Mouse (Mus musculus) A20 (cell line): ENCODE data around the gene Pikfyve.

ENCODE experiments used
- DNase-seq: peaks from one replicate; pipeline ENCODE4 v3.0.0-alpha.2; 2011; ENCODE audit warnings: low read depth, low spot score

Pikfyve gene

DNA sequence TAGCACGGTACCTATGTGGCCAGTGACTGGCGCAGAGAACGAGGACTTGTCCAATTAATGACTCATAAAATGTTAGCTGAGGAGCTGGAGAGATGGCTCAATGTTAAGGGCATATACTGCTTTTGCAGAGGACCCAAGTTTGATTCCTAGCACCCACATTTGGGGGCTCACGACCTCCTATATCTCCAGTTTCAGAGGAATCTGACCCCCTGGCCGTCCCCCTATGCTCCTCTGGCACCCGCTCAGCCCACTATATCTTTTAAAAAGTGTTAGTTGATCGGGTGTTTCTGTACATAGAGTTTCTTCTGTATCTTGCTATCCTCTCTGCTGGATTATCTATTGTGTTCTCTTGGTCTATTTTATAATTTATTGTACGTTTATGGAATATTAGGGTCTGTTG, 1.5 kb upstream of the Pikfyve start:
- no peak for DNase-seq

DNA sequence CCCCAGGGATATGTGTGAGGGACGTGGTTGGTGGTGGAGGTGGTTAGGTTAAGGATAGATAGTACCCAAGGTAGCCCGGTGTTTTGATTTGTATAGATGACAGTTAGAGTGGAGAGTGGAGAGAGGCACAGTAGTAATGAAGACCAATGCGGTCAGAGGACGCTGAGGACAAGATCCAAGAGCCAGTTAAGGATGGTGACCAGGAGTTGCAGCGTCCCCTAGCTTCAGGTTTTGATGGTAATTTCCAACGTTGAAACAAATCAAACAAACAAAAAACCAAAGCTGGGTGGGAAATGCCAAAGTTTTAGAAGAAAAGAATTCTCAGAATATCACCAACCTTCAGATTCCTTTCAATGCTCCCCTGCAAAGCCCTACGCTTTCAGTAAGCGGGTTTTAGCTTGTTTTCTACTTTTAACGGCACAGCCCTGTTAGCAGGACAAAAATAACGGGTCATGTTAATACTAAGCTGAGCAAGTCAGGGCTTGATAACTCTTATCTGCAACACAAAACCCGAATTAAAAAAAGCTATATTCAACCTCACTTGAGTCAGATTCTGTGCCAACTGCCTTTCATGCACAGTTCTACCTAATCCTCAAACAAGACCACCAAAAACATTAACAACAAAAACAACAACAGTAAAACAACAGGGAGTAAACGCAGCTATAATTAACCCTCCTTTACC, 818 bp upstream of the Pikfyve start:
- no peak for DNase-seq

DNA sequence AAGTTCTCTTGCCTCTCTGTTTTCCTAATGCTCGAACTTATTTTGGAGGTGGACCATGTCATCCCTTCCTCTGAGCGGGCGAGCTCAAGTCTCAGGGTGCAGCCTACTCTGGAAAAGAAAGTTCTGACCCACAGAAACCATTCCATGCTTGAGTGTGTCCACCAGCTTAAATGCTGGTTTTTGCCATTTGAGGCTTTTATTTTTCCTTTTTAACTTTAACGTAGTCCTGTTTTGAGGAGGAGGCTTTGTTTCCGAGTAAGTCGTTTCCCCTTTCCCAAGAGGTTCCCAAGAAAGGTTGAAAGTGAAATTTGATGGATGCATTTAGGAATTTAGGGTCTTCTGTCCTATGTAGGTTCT, 569 bp downstream of the Pikfyve start:
- no peak for DNase-seq

DNA sequence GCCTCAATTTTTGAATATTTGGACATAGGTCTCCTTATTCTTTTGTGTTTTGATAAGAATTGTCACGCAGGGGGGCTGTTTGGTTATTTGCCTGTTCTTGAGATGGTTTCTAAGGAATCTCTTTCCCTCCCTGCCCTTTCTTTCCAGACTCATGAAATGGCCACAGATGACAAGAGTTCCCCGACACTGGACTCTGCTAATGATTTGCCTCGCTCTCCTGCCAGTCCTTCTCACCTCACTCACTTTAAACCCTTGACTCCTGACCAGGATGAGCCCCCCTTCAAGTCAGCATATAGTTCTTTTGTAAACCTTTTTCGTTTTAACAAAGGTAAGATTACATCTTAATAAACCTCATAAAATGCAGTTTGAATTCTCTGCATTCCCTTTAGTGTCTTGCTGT, 3.7 kb downstream of the Pikfyve start:
- no peak for DNase-seq

DNA sequence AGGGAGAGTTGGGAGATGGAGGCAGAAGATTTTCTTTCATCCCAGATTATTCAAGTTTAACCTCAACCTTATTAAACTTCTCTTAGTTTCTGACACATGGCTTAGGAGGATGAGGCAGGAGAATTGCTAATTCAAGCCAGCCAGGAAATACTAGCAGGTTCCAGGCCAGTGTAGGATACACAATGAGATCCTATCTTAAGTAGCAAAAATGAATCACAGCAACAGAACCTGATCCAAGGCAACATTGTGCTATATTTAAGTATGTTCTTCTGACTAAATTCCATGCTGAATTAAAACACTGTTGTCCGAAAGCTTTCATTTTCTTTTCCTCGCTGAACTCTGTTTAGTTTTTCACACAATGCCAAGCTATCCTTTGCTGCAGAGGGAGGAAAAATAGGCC, 6.7 kb downstream of the Pikfyve start:
- no peak for DNase-seq

DNA sequence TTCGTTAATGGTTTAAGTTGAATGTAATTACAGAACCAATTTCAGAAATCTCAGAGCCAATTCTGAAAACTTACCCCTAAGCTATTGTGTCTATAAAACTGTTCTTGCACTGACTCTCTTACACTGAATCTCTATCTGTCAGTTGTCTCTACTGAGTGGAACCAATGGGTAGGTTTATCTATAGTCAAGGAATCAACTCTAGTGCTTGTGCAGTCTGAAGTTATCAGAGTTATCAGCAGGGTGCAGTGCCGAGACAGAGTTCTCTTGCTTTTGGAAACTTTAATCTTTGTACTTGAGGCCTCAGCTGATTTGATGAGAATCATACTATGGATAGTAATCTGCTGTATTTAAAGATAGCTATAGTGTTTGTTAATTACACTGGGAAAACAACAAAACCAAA, 11.9 kb downstream of the Pikfyve start:
- DNase-seq, result no peak

DNA sequence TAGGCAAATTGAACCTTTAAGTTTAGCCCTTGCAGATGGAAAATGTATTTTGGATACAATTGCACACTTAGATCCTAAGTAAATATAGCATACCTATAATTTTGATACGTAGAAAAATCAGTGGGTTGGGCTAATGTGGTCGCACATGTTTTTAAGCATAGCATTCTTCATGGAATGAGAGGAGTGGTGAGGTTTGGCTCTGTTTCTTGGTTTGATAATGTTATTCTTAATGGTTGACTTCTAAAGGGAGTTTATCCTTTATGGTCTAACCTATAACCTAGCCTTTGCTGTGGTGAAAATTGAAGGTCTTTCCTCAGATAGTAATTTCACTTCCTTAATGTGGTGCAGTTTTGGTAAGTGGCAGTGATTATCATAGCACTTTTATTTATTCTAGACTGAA, 12.4 kb downstream of the Pikfyve start:
- peak; percentile 39 for DNase-seq

DNA sequence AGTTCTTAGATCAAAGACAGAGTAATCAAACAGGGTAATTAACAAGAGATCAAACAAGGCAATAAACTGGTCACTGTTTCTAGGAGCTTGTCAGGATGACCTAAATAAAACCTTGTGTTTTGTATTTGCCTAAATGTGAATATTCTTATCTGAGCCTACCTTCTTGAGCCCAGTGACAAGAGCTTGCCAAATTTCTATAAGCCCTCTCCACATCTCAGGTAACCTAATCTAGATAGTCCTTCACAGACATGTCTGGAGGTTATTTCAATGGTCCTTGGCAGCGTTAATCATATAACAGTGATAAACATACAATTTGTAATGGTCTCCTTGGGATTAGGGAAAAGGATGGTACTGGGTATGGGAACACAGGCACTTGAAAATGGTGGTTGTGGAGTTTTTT, 17.8 kb downstream of the Pikfyve start:
- DNase-seq, result no peak

DNA sequence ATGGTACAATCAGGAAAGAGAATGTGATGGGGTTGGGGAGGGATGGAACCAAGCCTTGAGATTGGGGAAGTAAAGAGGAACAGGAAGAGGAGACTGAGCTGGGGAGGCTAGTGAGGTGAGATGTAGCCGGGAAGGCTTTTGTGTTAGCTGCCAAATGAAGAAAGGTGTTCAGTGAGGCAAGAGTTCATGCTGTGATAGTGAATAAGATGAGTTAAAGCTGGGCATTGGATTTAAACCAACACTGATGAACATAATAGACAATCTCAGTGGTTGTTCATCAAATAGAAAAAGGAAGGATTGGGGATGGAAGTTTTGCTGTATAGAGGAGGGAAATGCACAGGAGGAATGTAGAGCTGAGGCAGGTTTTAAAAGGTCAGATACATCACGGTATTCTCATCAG, 26.7 kb downstream of the Pikfyve start:
- no peak for DNase-seq

DNA sequence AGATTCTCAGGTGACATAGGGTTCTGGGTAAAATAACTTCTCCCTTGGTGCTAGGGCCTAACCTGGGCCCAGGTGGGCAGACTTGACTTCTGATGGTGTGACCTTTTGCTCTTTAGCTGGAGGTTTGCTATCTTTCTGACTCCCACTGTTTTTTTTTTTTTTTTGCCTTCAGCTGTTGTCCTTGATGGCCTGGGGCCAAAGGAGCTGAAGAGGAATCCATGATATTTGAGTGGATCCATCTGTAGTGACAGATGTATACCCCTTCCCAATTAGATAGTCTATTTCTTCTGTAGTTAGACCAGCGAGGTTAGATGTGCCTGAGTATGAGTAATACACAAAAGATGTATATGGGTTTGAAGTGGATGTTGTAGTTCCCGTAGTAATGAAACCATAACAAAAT, 31.1 kb downstream of the Pikfyve start:
- DNase-seq, result no peak

DNA sequence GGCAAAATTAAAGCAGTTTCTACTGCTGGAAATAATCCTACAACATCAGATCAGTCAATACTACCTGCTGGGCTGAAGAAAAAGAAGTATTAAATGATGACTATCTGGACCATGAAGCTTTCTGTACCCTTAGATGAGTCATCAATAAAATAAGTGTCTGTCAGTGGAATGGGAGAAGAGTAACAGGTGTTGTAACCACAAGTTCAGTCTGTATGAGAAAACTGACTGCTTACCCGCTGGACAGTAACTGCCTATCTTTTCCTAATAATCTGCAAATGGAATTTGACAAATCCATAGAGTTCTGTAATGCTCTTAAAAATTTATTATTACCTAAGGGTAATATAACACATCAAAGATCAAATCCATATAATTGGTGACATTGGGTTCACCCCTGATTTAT, 31.5 kb downstream of the Pikfyve start:
- no peak for DNase-seq

DNA sequence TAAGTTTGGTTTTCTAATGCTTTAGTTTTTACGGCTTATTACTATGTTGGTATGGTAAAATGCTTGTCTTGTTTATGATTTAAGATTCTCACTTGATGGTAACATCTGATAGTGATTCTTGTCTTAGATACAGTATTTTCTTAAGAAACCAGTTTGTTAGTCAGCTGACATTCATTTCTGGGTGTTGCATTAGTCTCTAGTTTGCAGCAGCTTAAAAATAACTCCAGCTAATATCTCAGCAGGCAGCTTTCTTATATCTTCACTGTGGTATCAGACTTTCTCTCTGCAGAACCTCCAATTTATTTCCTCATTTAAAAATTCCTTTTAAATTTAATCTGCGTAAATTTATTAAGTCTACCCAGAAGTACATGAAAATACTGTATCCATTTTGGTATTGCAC, 37.2 kb downstream of the Pikfyve start:
- no peak for DNase-seq

DNA sequence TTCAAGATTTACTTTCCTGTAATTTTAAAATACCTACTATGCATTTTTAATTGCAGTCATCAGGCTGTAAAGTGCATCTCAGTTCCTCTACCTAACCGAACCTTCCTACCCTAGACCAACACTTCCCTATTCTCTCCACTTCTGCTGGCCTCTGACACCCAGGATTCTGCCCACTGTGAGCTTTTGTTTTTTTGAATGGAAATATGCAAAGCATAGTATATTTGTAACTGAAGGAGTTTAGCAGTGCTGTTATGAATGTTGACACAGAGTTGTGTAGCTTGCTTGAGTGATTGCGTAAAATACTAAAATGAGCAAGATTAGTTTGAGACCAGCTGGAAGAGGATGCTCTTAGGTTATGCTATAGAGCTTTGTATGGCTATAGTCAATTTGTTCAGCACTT, 41.2 kb downstream of the Pikfyve start:
- peak; percentile 61 for DNase-seq

DNA sequence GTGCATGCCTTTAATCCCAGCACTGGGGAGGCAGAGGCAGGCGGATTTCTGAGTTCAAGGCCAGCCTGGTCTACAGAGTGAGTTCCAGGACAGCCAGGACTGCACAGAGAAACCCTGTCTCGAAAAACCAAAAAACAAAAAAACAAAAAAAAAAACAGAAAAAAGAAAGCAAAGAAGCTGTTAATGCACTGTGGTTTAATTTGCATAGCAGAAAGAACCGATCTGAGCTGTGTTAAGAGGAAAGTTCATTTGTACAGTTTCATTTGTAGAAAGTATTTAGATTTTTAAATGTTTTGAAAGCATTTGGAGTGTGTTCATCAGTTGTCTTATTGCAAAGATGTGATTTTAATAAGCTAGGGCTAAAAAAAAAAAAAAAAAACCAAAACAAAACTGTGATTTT, 43.3 kb downstream of the Pikfyve start:
- peak; percentile 39 for DNase-seq

DNA sequence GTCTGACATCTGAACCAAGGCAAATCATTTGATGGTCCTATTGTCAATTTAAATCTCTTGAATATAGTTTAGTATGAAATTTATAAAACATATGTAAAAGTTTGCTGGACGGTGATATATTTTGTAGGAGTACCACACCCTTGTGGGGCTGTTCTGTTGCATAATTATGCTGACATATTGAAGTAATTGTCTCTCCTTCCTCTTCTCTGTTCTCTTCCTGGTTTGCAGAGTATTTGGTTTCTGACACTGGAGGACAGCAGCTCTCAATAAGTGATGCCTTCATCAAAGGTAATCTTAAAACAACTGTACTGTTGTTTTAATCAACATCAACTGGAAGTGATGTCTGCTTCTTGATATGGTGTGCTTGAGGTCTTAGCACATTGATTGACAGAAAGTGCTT, 44.1 kb downstream of the Pikfyve start:
- no peak for DNase-seq

DNA sequence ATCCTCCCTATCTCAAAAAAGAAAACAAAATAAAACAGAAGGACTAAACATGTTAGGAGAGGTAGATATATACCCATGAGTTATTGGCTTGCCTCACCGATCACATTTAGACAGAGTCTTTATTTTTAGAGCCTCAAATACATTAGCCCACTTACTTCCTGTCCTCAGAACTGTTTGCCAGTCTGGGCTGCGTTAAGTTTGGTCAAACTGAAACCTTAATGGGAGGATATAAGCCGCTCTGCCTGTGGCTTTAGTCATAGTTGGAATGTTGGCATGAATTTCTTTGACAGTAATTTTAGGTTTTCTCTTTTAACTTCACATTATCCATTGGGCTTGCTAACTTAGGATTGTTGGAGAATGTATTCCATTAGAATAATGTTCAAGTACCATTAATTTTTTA, 51.2 kb downstream of the Pikfyve start:
- DNase-seq, result peak; percentile 45

DNA sequence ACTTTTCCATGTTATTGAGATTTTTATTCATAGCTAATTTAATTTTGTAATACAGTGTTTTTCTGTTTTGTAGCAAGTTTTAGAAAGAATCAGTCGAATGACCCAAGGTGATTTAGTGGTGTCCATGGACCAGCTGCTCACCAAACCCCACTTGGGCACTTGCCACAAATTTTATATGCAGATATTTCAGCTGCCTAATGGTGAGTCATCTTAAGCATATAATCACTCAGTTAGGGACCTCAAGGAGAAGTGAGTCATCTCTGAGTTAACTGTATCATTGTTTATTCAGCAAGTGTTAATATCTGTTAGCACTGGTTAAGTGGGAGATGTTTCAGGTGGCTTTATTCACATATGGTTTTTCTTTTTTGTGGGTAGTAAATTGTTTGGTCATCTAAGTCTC, 59.2 kb downstream of the Pikfyve start:
- DNase-seq, result no peak

DNA sequence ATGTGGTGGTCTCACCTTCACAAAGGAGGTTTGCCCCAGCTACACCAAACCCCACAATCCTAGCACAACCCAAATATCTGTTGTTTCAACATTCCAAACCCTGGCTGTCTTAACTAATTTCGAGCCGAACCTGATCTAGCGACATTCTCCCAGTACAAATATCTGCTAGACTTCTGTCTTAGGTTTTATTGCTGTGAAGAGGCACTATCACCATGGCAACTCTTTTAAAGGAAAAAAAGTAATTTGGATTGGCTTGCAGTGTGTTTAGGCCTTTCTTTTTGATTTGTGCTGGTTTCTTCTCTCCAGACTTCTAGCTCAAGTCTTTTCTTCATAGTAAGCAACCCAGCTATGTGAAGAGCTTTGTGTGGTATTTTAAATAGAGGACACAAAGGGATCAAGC, 94.0 kb downstream of the Pikfyve start:
- no peak for DNase-seq

DNA sequence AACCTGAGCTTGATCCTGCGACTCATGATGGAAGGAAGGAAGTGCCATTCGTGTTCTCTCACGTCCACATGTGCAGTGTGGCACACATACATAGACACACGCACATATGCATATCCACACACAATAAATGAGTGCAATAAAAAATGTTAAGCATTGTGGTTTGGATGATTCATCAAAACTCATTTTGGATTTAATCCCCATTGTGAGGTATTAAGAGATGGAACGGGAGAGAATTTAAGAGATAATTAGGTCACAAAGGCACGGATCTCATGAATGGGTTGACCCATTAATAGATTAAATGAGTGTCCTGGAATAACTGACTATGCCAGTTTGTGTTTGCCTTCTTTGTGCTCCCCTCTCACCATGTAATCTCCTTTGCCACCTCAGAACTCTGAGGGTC, 95.3 kb downstream of the Pikfyve start, which contains the start of gene Pth2r:
TSS of gene Pth2r (plus strand) at position 301 of the 400 bp plus-strand sequence.
- no peak for DNase-seq

DNA sequence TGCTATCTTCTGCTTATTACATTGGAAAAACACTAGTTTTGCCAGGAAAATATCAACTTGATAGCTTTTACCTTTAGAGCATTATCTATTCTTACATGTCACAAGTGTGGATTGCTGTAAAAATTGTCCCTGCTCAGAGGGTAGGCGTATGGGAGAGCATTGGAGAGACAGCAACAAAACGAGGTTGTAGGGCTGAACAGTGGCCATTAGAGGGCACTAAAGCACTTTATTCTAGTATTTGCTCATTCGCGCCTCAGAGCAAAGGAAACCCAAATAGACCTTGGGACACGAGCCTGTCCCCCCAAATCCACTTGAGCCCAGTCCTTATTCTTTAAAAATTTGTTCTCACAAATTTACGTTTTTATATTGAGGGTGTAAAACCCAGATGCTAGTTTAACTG, 96.3 kb downstream of the Pikfyve start:
- peak; percentile 61 for DNase-seq

DNA sequence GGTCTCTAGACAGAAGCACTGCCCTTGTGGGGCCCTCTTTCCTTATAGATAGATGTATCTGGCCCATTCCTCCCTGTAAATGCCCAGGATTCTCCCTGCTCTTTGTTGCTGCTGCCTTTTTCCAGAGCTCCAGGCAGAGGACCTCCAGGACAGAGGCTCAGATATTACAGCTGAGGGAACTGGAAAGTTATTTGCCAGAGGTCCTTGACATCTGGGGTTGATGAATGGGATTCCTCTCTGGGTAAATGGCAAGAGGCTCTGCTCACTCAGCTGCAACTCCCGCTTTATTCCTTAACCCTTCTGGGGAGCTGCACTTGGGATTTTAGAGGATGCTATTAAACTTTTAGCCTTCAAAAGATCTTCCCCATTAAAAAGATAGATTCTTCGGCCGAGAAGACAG, 122.0 kb downstream of the Pikfyve start:
- DNase-seq, result no peak

DNA sequence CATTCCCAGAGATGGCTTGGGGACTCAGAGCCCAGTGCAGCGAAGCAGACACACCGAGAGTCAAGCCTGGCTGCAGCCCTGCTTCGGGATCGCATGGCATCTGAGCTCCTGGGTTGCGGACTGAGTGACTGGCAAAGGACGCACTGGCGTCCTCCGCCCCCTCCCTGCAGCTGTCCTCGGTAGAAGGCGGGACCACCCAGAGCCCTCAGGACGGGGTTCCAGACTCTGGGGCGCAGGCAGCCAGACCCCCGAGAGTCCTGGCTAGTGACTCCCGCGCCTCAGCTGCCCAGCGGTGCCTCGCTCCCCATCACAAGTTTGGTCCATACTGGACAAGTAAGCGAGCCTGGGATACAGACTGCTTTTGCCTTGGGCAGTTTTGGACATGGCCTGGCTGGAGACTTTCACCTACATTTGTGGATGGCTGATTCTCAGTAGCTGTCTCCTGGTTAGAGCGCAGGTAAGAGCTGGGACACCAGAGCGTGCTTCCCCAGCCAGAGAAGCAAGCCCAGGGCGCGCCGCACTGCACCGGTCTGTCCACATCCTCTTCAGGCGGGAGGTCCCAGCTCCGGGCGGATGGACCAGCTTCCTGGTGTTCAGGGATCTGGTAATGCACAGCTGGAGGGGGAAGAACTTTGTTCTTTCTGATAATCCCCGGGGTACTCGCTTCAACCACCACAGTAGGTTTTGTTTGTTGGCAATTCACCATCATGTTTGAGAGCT, 124.9 kb downstream of the Pikfyve start:
- no peak for DNase-seq

DNA sequence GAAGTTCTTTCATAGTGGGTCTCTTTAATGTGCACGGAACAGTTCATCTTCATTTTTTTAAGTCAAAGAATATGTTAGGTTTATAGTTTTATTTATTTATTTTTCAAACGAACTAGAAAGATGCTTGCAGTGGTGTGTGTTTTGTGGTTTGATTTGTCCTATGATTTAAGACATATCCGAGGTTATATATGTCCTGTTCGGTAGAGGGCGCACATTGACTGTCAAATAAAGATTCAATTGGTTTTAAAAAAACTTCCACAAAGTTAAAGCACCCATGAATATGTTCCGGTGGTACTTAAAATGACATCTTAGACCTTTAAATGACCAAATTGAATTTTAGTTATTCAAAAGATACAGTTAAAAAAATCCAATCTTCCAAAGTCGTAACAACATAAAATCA, 125.6 kb downstream of the Pikfyve start:
- DNase-seq, result peak; percentile 53

DNA sequence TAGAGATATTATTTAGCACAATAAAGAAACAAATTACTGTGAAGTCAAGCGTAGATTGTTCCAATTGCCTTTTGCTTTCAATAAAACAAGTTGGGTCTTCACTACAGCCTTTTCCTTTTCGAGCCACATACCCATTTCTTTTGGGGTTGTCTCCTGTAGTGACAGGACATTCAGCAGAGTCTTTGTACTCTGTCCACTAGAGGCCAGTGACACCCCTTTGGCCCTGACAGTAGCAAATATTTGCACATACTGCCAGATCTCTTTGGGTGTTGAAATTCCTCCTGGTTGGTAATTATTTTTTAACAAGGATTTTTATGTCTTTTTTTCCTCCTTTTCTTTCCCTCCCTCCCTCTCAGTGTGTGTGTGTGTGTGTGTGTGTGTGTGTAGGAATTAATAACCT, 126.4 kb downstream of the Pikfyve start:
- DNase-seq, result no peak
